Mouse (Mus musculus): ENCODE results near the gene Rph3al.

The Rph3al gene

GRCm38 (mm10) chr11:75938379-75938906 lies at the start of gene Rph3al:
Rph3al (minus strand) TSS chr11:75938429.
- peak; percentile 46 for DNase-seq

GRCm38 (mm10) chr11:75985948-75986347 lies 47.7 kb upstream of the Rph3al start:
- no peak for DNase-seq

GRCm38 (mm10) chr11:75984581-75984980 lies 46.4 kb upstream of the Rph3al start:
- no peak for DNase-seq

GRCm38 (mm10) chr11:75983194-75983593 lies 45.0 kb upstream of the Rph3al start:
- no peak for DNase-seq

GRCm38 (mm10) chr11:75980413-75980812 lies 42.2 kb upstream of the Rph3al start:
- DNase-seq: no peak

- no peak for DNase-seq
Observed at GRCm38 (mm10) chr11:75978051-75978450, 39.8 kb upstream of the Rph3al start.

GRCm38 (mm10) chr11:75976748-75977147 lies 38.5 kb upstream of the Rph3al start:
- peak; percentile 49 for DNase-seq

GRCm38 (mm10) chr11:75973988-75974387 lies 35.8 kb upstream of the Rph3al start:
- no peak for DNase-seq

GRCm38 (mm10) chr11:75972916-75973567 lies 34.8 kb upstream of the Rph3al start:
- no peak for DNase-seq

GRCm38 (mm10) chr11:75972188-75972587 lies 34.0 kb upstream of the Rph3al start:
- DNase-seq: no peak

GRCm38 (mm10) chr11:75970629-75971028 lies 32.4 kb upstream of the Rph3al start:
- no peak for DNase-seq

GRCm38 (mm10) chr11:75968761-75969160 lies 30.5 kb upstream of the Rph3al start:
- no peak for DNase-seq

- DNase-seq: peak; percentile 88
Observed at GRCm38 (mm10) chr11:75966401-75967372, 28.5 kb upstream of the Rph3al start.

- no peak for DNase-seq
Observed at GRCm38 (mm10) chr11:75965674-75966400, 27.6 kb upstream of the Rph3al start.

- DNase-seq: no peak
Observed at GRCm38 (mm10) chr11:75964476-75964730, 26.2 kb upstream of the Rph3al start.

- no peak for DNase-seq
Observed at GRCm38 (mm10) chr11:75963730-75964475, 25.7 kb upstream of the Rph3al start.

- DNase-seq: no peak
Observed at GRCm38 (mm10) chr11:75961782-75962181, 23.6 kb upstream of the Rph3al start.

GRCm38 (mm10) chr11:75957124-75957832 lies 19.0 kb upstream of the Rph3al start:
- DNase-seq: no peak

GRCm38 (mm10) chr11:75956651-75957050 lies 18.4 kb upstream of the Rph3al start:
- DNase-seq: no peak

- no peak for DNase-seq
Observed at GRCm38 (mm10) chr11:75954896-75955295, 16.7 kb upstream of the Rph3al start.

GRCm38 (mm10) chr11:75951895-75952294 lies 13.7 kb upstream of the Rph3al start:
- DNase-seq: no peak

GRCm38 (mm10) chr11:75950459-75950858 lies 12.2 kb upstream of the Rph3al start:
- DNase-seq: no peak
